Mouse (Mus musculus) hindbrain, postnatal 0 days (tissue): ENCODE data around the gene Nadk2. TPM values are rescaled to one million over a fixed set of nuclear protein-coding genes. Genes with fewer than 3 reads are reported as not detected.
A peak's percentile ranks its signal among the peaks of the same experiment; 100 is the strongest.

Experiments
- ATAC-seq: fragments of 200-750 bp; cut with Nextera tagmentation; 2 replicates; pipeline ENCODE4 v1.8.0; 2017; ENCODE audit warnings: mild to moderate bottlenecking, moderate TSS enrichment, moderate library complexity
- DNase-seq: peaks from one replicate; pipeline ENCODE4 v3.0.0-alpha.2; 2015; ENCODE audit warnings: low spot score
- H3K27ac ChIP-seq: fragments of 300-500 bp; sonication (generic); 2 replicates; pipeline ENCODE4 v1.5.1; 2014; ENCODE audit warnings: mild to moderate bottlenecking
- H3K27me3 ChIP-seq: fragments of 300-500 bp; sonication (generic); 2 replicates; pipeline ENCODE4 v1.6.1; 2014; ENCODE audit warnings: low read length, mixed read lengths; ENCODE audit not compliant: insufficient read depth
- H3K36me3 ChIP-seq: fragments of 300-500 bp; sonication (generic); 2 replicates; pipeline ENCODE4 v1.6.1; 2014; ENCODE audit warnings: low read length, mixed read lengths; ENCODE audit not compliant: insufficient read depth
- H3K4me1 ChIP-seq: fragments of 300-500 bp; sonication (generic); 2 replicates; pipeline ENCODE4 v1.6.1; 2014; ENCODE audit warnings: antibody characterized with exemption, low read length, mixed read lengths; ENCODE audit not compliant: insufficient read depth
- H3K4me2 ChIP-seq: fragments of 300-500 bp; sonication (generic); 2 replicates; pipeline ENCODE4 v1.6.1; 2014; ENCODE audit warnings: low read depth, mild to moderate bottlenecking, low read length, moderate library complexity, mixed read lengths
- H3K4me3 ChIP-seq: fragments of 300-500 bp; sonication (generic); 2 replicates; pipeline ENCODE4 v1.5.1; 2014; ENCODE audit warnings: low read length
- H3K9ac ChIP-seq: fragments of 300-500 bp; sonication (generic); replicated peaks from 2 replicates; pipeline ENCODE4 v1.6.1; 2014; ENCODE audit warnings: mild to moderate bottlenecking, low read length, moderate library complexity, mixed read lengths
- H3K9me3 ChIP-seq: fragments of 300-500 bp; sonication (generic); 2 replicates; pipeline ENCODE4 v1.6.1; 2016; ENCODE audit warnings: low read length, mixed read lengths
- CTCF ChIP-seq: IDR thresholded peaks from 2 replicates; pipeline ENCODE4 v1.5.1; 2016; ENCODE audit warnings: antibody characterized with exemption, control low read depth, low read depth
- WGBS: fragments of 180-500 bp; shearing (Covaris S2); extraction: QIAGEN DNeasy Blood & Tissue Kit; methylation state at CpG from one replicate; pipeline ENCODE4 v1.1.7; 2014; 5-methylcytosine and 5-hydroxymethylcytosine counted together
- polyA plus RNA-seq: library from polyadenylated mRNA; unstranded; fragments of >200 nt; fragmentation: Nextera tagmentation; extraction: Ambion mirVana; gene quantifications from 2 replicates; pipeline ENCODE4 v1.2.1, GENCODE M21; 2015
- total RNA-seq: library from RNA; depleted of rRNA; stranded (reverse); fragments of >200 nt; gene quantifications from 2 replicates; pipeline ENCODE4 v1.2.3, GENCODE M21; 2014; rRNA removed

The Nadk2 gene
- total RNA-seq (24.7 and 28.4 TPM in 2 replicates), polyA plus RNA-seq (32.4 and 36.2 TPM in 2 replicates)

DNA sequence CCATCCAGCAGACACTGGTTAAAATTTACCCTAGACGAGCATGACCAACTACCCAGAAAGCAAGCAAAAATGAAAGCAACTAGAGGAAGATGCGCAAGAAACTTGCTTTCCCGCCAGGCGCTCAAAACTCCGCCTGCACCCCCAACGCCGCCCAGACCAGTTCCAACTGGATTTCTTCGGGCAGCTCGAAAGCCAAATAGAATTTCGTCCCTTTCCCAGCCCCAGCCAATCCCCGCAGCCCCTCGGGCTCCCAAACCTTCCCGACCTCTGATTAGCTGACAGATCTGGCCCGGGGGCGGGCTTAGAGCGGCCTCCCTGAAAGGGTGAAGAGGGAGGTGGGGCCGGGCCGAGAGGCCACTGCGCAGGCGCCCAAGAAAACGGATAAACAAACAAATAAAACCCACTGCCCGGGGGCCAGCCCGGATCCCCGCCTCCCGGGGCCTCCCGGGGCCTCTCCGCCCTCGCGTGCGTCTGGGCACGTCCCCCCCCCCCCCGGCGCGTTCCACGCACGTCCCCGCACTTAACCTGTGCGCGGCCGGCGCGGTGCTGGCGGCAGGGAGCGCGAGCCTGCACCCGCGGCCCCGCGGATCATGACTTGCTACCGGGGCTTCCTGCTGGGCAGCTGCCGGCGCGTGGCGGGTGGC is at the start of gene Nadk2:
Gene Nadk2, plus strand, starts transcription at position 349 of the 644 bp plus-strand sequence.
- peak; percentile 99 for DNase-seq
- Histone ChIP-seq H3K4me3 (peak within 1 kb of the TSS; percentile 93), H3K36me3 (no peaks in the 10 kb centered on the region), H3K4me1 (peaks cover 6% of the 10 kb centered on the region; the same call in 1 of the 2 replicates), H3K4me2 (peak within 1 kb of the TSS; percentile 82), H3K27ac (peak within 1 kb of the TSS; percentile 93), H3K9ac (peak within 1 kb of the TSS; percentile 97), H3K9me3 (no peaks in the 10 kb centered on the region), H3K27me3 (no peaks in the 10 kb centered on the region)
- 2% methylated on average over 42 of the region's 54 CpGs for WGBS
- TF ChIP-seq CTCF = no peak
- peak; percentile 99 for ATAC-seq

GRCm38 (mm10) chr15:9055704-9056103 is 15.4 kb upstream of the Nadk2 start:
- no peaks in the 10 kb centered on the region for H3K27me3 ChIP-seq
- ATAC-seq = no peak
- H3K27ac ChIP-seq = no peak overlapping the region
- DNase-seq = no peak
- no peaks in the 10 kb centered on the region for H3K36me3 ChIP-seq
- no peaks in the 10 kb centered on the region for H3K9me3 ChIP-seq
- H3K4me2 ChIP-seq = no peak overlapping the region
- no peak overlapping the region for H3K4me3 ChIP-seq
- TF ChIP-seq CTCF = no peak
- no peak overlapping the region for H3K9ac ChIP-seq
- H3K4me1 ChIP-seq = no peaks in the 10 kb centered on the region

DNA sequence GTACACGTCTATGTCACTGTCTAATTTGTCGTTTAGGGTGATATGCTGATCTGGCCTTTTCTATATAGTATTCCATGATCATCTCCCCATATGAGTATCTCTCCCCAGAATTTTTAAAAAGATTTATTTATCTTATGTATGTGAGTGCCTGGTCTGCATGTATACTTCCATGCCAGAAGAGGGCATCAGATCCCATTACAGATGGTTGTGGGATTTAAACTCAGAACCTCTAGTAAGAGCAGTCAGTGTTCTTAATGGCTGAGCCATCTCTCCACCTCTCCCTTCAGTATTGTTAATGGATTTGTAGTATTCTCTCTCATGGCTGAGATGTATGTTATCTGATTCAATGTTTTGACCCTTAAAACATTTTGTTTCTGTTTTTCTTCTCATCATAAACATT is 11.2 kb upstream of the Nadk2 start:
- H3K27ac ChIP-seq = no peak overlapping the region
- H3K9me3 ChIP-seq = no peaks in the 10 kb centered on the region
- no peak overlapping the region for H3K4me3 ChIP-seq
- peaks cover 7% of the 10 kb centered on the region; the same call in 1 of the 2 replicates for H3K4me1 ChIP-seq
- TF ChIP-seq CTCF = no peak; the same call in 1 of the 2 replicates
- no peaks in the 10 kb centered on the region for H3K27me3 ChIP-seq
- WGBS = 82% methylated on average over 2 of the region's 2 CpGs
- H3K36me3 ChIP-seq = no peaks in the 10 kb centered on the region
- ATAC-seq (no peak), DNase-seq (no peak)
- no peak overlapping the region for H3K9ac ChIP-seq
- no peak overlapping the region for H3K4me2 ChIP-seq

GRCm38 (mm10) chr15:9061150-9061882 is 9.7 kb upstream of the Nadk2 start:
- 34% methylated on average over 7 of the region's 7 CpGs for WGBS
- Histone ChIP-seq H3K36me3 (no peaks in the 10 kb centered on the region), H3K4me2 (no peak overlapping the region), H3K9ac (no peak overlapping the region), H3K27me3 (no peaks in the 10 kb centered on the region), H3K9me3 (no peaks in the 10 kb centered on the region), H3K4me3 (no peak overlapping the region), H3K27ac (peak overlapping the region; percentile 59), H3K4me1 (peaks cover 7% of the 10 kb centered on the region; the same call in 1 of the 2 replicates)
- DNase-seq = peak; percentile 74
- TF ChIP-seq CTCF = no peak
- ATAC-seq = peak; percentile 97

DNA sequence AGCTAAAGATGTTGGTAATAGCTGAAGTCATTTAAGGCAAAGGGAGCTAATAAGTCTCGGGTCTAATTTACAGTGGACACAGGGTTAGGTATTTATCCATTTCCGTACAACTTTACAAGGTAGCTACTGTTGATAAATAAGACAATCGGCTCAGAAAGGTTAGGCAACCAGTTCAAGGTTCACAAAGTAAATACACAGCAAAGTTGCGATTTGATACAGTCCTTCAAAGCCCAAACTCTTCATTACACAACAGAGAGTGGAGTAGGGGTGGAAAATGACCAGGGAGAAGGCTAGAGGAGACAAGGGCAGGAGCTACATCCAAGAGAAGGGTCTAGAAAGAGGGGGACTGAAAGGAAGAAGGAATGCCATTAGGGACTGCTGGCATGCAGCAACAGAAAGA is 2.2 kb upstream of the Nadk2 start:
- H3K4me3 ChIP-seq = no peak overlapping the region
- TF ChIP-seq CTCF = no peak
- H3K27me3 ChIP-seq = no peaks in the 10 kb centered on the region
- WGBS = 90% methylated on average over 4 of the region's 4 CpGs
- H3K4me2 ChIP-seq = no peak overlapping the region
- no peak overlapping the region for H3K9ac ChIP-seq
- H3K36me3 ChIP-seq = no peaks in the 10 kb centered on the region
- ATAC-seq (no peak), DNase-seq (no peak)
- no peak overlapping the region for H3K27ac ChIP-seq
- H3K9me3 ChIP-seq = no peaks in the 10 kb centered on the region
- H3K4me1 ChIP-seq = peaks cover 6% of the 10 kb centered on the region; the same call in 1 of the 2 replicates

DNA sequence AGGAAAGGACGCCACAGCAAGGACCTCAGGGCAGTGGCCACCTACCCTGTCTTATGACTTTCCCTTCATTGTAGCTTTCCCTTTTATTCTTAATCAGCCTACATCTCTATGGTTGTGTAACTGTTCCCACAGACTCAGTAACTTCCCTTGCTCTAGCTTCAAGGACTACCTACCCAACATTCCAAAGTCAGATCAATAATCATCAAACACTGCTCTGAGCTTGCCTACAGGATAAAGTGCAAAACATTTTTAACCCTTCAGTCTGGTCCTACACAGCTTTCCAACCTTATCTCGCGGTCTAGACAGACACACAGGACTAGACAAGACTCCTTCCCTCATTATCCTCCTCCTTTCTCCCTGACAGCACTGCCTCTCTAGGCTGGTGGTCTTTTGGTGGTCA is 707 bp upstream of the Nadk2 start:
- peak overlapping the region; percentile 82 for H3K4me2 ChIP-seq
- no peak for DNase-seq
- no peaks in the 10 kb centered on the region for H3K27me3 ChIP-seq
- H3K4me3 ChIP-seq = peak overlapping the region; percentile 93
- H3K9me3 ChIP-seq = no peaks in the 10 kb centered on the region
- TF ChIP-seq CTCF = no peak
- H3K9ac ChIP-seq = peak overlapping the region; percentile 97
- 1% methylated on average over 3 of the region's 3 CpGs for WGBS
- peak; percentile 16; the same call in 1 of the 2 replicates for ATAC-seq
- peak overlapping the region; percentile 93 for H3K27ac ChIP-seq
- H3K4me1 ChIP-seq = peaks cover 6% of the 10 kb centered on the region; the same call in 1 of the 2 replicates
- H3K36me3 ChIP-seq = no peaks in the 10 kb centered on the region
